Mouse (Mus musculus): ENCODE data around the gene Pimreg.

DNA sequence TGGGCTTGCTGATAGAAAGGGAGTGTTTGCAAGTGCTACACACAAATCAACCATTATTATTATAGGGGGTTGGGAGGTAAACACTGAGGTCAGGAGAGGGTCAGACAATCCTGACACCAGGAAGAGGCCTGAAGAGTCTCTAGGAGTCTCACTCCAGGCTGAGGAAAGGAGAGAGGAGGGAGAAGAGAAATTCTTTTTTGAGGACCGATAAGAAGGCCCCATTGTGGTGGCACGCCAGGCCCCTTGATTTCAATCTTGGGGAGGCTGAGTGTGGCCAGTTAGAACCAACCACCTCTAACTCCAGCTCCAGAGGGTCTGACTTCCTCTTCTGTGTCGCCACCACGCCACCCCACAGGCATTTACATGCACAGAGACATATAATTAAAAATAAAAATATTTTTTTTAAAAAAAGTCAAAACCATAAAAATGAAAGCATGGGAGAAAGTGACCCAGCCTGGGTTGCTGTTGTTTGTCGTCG lies 503 bp upstream of the Pimreg start:
- TF ChIP-seq CTCF (IDR thresholded peaks at IDR 0.05; ENCODE audit: insufficient read depth, low read length) (no peak), POLR2A (IDR thresholded peaks at IDR 0.05; ENCODE audit: borderline replicate concordance, extremely low read depth, low read depth, low read length) (no peak)
